17 mouse cellular contexts compared by ENCODE assay signal in genomic region chr3:66019171-66019570, GRCm38 (mm10).
"Had no signal": no experiment of that assay in that cellular context is flagged by ENCODE, and none has a peak within 500 bp of the region (broad histone marks: within the 10 kb centered on the region; RNA-seq: fewer than 3 reads in every experiment).

No protein-coding gene starts in this region.

- H3K27ac ChIP-seq: lung, embryonic 15.5 days; macrophage; midbrain, embryonic 13.5 days; midbrain, embryonic 15.5 days; neural tube, embryonic 12.5 days; stomach, embryonic 15.5 days; stomach, postnatal 0 days had no signal

- ATAC-seq: liver, postnatal 0 days; midbrain, embryonic 13.5 days; midbrain, embryonic 15.5 days had no signal

- H3K9ac ChIP-seq: liver, postnatal 0 days; lung, embryonic 15.5 days; midbrain, embryonic 13.5 days; midbrain, embryonic 15.5 days; neural tube, embryonic 12.5 days; stomach, embryonic 15.5 days had no signal

- H3K4me3 ChIP-seq: lung, embryonic 15.5 days; megakaryocyte, embryonic 14.5 days; midbrain, embryonic 13.5 days; midbrain, embryonic 15.5 days; neural tube, embryonic 12.5 days; stomach, embryonic 15.5 days had no signal

- H3K4me1 ChIP-seq: lung, embryonic 15.5 days; megakaryocyte, embryonic 14.5 days; midbrain, embryonic 13.5 days; midbrain, embryonic 15.5 days; neural tube, embryonic 12.5 days; stomach, embryonic 15.5 days had no signal

- DNase-seq: liver, postnatal 0 days; lung, adult 2 months; lung, postnatal 10 days; lung, postnatal 36 days; right cerebral cortex, postnatal 14 days; thymus, adult 2 months; thymus, postnatal 25 days; thymus, postnatal 4 days had no signal

- H3K9me3 ChIP-seq: lung, embryonic 15.5 days; midbrain, embryonic 13.5 days; midbrain, embryonic 15.5 days; neural tube, embryonic 12.5 days; stomach, embryonic 15.5 days had no signal

- H3K27me3 ChIP-seq: lung, embryonic 15.5 days; megakaryocyte, embryonic 14.5 days; midbrain, embryonic 13.5 days; midbrain, embryonic 15.5 days; neural tube, embryonic 12.5 days; stomach, embryonic 15.5 days had no signal

- H3K4me2 ChIP-seq: lung, embryonic 15.5 days; midbrain, embryonic 11.5 days; midbrain, embryonic 13.5 days; midbrain, embryonic 15.5 days; neural tube, embryonic 12.5 days; stomach, embryonic 15.5 days had no signal

- H3K36me3 ChIP-seq: lung, embryonic 15.5 days; midbrain, embryonic 13.5 days; midbrain, embryonic 15.5 days; neural tube, embryonic 12.5 days; stomach, embryonic 15.5 days had no signal
